Mouse (Mus musculus) heart, embryonic 11.5 days (tissue): ENCODE data around the gene Epn2. TPM values are rescaled to one million over a fixed set of nuclear protein-coding genes. Genes with fewer than 3 reads are reported as not detected.

Source experiments
- polyA plus RNA-seq: library from polyadenylated mRNA; unstranded; fragments of >200 nt; fragmentation: Nextera tagmentation; extraction: Ambion mirVana; gene quantifications from 2 replicates; pipeline ENCODE4 v1.2.1, GENCODE M21; 2014

Epn2 gene
- polyA plus RNA-seq, 1 experiment from 2014 or later = 23.3 TPM

Other genes with a start within 250 kb of the Epn2 start
- 0.19 TPM in 1 of 2 replicates, not detected in the other for gene Slc47a2, start 236.8 kb downstream of the Epn2 start, polyA plus RNA-seq
- gene Slc47a1, start 201.3 kb downstream of the Epn2 start, polyA plus RNA-seq = 20.2 and 23.7 TPM in 2 replicates
- gene Rnf112, start 125.6 kb downstream of the Epn2 start, polyA plus RNA-seq = 0.09 TPM in 1 of 2 replicates, not detected in the other
- gene Mfap4, start 94.3 kb downstream of the Epn2 start, polyA plus RNA-seq = 57.6 and 58.4 TPM in 2 replicates
- gene Mapk7, start 85.3 kb downstream of the Epn2 start, polyA plus RNA-seq = 22.3 and 25.8 TPM in 2 replicates
- gene B9d1, start 74.5 kb downstream of the Epn2 start, polyA plus RNA-seq = 13.3 and 14.5 TPM in 2 replicates
- gene Grap, start 73.6 kb upstream of the Epn2 start, polyA plus RNA-seq = 7.3 and 8.9 TPM in 2 replicates
- 1.6 and 2.0 TPM in 2 replicates for gene Fam83g, start 104.4 kb upstream of the Epn2 start, polyA plus RNA-seq
- gene Slc5a10, start 141.1 kb upstream of the Epn2 start, polyA plus RNA-seq = not detected in 2 replicates
- gene Prpsap2, start 182.4 kb upstream of the Epn2 start, polyA plus RNA-seq = 13.8 and 16.2 TPM in 2 replicates